Mouse (Mus musculus) heart, adult 11 months (tissue): ENCODE results near the gene Cep55.

Source experiments
- DNase-seq: peaks from one replicate; pipeline ENCODE4 v3.0.0; 2022

The Cep55 gene

DNA sequence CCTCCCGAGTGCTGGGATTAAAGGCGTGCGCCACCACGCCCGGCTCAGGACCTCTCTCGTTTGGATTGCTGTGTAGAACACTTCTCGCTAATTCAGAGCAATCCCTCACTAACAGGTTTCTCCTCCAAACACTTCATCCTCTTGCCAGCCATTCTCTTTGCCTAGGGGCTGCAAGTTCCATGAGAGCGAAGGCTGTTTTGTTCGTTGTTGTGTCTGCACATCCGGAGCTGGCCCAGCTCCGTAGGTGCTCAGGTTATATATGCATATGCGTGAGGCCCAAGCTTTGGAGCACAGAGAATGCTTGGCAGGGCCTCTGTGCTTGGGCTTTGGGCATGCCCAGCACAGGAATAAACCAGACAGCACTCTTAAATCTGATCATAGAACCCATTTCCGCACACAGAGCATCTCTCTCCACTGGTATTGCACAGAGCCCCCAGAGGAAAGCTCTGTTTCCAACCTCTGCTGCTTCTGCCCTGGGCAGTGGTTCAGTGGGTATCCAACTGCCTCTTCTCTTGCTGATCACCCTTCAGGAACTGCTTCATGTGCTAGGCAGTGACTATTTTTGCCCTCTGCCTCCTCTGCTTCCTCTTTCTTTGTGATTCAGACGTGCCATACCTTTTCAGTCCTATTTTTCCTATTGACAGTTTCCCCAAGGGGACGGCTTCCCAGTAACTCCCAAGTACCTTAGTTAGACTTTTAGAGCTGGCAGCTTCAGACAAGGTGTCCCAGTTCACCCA, 54.9 kb downstream of the Cep55 start:
- DNase-seq, result no peak

DNA sequence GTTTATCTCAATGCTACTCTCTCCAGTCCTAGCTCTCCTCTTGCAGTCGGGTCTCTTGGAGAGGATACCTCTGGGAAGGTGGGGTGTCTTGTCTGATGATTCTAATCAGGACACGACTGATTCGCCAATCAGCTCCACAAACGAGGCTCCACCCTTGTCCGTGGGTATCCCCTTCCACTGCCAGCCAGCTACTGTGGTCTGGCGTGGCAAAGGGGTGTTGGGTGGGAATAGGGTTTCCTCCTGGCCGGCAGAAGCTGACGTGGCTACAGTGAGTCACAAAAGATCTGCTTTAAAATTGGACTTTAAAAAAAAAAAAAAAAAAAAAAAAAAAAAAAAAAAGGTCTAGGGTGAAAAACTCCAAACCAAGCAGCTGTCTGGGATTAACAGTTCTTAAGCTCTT, 56.2 kb downstream of the Cep55 start:
- DNase-seq, result no peak

DNA sequence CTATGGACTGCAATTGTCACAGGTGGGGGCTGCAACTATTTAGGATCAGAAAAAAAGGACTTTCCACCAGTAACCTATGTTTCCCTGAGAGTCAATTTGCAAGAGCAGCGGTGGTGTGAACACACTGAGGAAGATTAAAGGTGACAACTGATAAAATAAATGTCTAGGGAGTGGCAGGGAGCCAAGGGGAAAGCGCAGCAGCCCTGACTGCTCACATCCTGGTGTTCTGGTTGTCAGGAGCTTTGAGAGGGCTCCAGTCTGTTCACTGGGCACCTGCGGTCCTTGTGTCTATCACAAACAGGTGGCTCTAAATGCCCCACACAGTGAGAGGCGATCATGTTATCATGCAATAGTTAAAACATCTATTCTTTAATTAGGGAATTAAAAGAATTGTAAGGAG, 57.8 kb downstream of the Cep55 start:
- no peak for DNase-seq

DNA sequence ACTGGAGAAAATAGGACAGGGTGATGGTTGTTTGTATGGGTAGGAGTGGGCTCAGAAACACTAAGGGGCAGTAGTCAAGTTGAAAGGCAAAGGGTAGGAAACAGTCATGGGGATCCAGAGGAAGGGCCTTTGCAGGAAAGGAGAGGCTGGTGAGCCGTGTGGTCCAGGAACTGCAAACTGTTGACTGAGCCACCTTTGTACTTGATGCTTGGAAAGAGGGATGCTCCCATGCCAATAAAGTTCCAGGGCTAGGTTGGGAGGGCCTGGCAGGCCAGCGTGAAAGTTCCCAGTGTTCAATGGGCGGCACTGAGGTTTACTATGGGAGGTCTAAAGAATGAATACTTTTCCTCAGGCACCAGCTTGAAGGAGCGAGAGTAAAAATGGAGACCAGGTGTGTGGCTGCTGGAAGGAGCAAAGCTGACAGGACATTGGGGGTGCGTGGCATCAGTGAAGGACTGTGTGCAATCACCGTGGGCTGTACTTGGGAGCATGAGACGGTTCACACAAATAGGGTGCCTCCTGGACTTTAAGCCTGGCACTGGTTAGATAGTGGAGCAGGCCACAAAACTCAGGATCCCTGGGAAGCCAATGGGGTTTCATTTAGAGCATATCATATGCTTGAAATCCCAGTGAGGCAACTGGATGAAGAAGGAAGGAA, 60.2 kb downstream of the Cep55 start:
- DNase-seq, result no peak

DNA sequence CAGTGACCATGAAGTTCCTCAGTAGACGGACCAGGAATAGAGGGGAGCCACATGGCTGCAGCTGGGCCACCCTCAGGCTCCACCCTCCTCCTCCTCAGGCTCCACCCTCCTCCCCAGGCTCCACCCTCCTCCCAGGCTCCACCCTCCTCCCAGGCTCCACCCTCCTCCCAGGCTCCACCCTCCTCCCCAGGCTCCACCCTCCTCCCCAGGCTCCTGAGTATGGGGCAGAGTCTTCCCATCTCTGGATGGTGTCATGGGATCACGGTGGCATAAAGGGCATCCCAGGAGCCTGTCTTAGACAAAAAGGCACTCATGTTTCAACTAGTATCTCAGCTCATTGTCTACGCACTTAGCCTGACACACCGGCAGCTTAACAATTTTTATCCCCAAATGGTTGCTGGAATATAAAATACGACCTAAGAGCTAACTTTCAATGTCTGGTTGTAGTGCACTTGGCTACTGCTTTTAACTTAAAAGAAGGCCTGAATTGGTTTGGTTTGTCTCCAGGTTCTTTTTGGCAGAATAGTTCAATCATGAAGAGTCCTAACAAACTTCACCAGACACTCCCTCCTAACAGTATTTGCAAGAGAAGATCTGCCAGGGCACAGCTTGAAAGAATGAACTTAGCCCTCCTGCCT, 65.4 kb downstream of the Cep55 start:
- no peak for DNase-seq

DNA sequence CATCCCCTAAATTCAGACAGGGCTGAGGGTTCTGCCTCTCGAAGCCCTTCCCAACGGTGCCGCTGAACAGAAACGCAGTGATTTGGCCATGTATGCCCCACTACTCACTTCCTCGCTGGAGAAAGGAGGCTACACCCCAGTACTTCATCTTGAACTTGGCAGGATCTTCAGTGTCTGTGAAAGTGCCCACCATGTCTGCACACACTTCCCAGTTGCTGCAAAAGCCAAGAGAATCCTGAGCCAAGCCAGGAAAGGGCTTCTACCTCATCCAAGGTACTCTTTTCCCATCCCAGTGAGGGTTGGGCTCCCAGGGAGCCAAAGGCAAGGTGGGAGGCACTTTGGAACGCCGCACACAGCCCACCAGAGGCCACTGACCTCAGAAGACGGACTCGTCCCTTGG, 69.1 kb downstream of the Cep55 start:
- peak; percentile 85 for DNase-seq
